Mouse (Mus musculus) regulatory T cell (primary cell): ENCODE results near the gene Ndufaf7.

Source experiments
- in situ Hi-C: fragments of 300-600 bp; cut with MboI, MseI; formaldehyde crosslinking; loops from one replicate; pipeline ENCODE4 v1.15.1; 2025; ENCODE audit warnings: high pct_unique_total_duplicates

Gene Ndufaf7

DNA sequence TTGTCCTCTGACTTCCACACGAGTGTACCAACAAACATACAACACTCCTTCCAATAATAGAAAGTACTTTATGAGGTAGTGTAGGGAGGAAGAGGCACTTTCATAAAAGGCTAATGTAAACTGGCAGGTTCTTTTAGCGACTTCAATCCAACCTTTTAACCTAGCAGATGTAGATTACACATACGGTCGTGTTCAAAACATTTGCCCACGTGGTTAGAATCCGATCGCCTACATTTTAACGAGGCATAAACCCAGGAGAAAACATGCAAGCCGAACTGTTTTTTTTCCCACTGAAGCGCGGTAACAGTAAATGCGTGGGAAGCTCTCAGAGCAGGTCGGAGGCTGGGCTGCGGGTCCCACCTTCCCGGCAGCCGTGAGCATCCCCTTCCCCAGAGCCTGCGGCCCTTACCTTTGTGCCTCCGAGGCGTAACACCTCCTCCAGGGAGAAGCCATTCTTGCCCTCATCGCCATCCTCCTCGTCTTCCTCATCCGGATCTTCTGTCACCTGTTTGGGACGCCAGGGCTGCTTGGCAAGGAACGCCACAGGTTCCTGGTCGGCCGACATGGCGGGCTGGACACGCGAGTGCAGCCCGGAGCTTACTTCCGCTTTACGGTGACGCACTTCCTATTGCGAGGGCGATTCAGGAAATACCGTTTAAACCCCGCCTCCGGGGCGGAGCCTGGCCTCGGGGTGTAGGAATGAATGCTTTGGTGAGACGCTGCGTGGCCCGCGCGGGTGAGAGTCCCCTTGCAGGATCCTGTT is at the start of gene Ndufaf7, which contains the start of gene Cebpz:
TSS of gene Ndufaf7 (plus strand) at position 671 of the 763 bp plus-strand sequence.
TSS of gene Cebpz (minus strand) at position 601 of the 763 bp plus-strand sequence.
- in situ Hi-C loops, result no loop called here

DNA sequence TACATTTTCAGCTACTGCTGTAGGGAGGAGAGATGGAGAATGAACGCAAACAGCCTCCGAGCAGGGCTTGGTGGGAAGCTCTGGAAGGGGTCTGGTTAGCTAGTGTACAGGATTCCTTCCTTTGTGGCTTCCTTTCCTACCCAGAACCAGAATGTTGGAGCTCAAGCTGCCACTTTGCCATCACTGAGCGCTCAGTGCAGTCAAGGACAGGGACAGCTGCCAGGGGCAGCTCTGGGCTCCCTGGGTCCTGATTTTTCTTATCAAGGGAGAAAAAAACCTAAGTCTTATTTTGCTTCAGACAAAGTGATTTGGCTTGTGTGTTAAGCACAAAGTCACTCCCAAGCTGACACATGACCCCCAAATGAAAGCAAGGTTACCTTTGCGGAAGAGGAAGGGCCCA is 48.4 kb upstream of the Ndufaf7 start:
- in situ Hi-C loops, result no loop called here

GRCm38 (mm10) chr17:78889184-78889583 is 47.8 kb upstream of the Ndufaf7 start:
- in situ Hi-C loops, result no loop called here

DNA sequence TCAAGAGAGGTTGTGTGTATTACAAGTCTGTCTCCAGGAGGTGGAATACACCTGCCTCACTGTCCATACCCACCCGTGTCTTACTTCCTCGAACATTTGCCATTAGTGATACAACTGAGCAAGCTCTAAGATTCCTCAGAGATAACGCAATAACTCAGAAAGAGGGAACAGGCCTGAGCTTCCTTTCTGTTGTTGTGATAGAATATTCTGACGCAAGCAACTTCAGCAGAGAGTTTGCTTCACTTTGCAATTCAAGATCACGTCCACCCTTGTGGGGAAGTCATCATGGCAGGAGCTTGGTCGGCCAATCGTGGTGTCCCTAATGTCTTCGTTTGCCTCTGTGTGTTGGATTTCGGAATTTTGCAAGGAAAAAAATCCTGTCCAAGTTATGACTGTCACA is 45.9 kb upstream of the Ndufaf7 start:
- in situ Hi-C loops, result no loop called here

- in situ Hi-C loops, result no loop called here
These were observed 41.9 kb upstream of the Ndufaf7 start for GRCm38 (mm10) chr17:78894991-78895390.

DNA sequence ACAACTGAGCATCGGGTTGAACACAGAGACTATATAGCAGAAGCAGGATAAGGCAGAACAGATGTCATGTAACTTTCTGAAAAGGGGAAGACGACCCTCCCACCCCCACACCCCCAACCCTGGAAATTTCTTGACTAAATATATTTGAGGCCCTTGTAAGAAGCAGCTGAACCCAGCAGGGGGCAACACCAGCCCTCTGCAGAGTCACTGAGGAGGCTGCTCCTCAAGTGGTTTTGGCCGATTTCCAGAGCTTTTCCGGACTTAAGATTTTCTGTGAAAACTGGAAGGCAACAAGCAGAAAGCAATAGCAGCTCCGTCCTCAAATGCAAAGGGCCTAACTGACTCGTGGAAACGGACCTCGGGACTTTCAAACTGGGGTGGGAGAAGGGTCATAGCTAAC is 41.5 kb upstream of the Ndufaf7 start:
- in situ Hi-C loops, result no loop called here

DNA sequence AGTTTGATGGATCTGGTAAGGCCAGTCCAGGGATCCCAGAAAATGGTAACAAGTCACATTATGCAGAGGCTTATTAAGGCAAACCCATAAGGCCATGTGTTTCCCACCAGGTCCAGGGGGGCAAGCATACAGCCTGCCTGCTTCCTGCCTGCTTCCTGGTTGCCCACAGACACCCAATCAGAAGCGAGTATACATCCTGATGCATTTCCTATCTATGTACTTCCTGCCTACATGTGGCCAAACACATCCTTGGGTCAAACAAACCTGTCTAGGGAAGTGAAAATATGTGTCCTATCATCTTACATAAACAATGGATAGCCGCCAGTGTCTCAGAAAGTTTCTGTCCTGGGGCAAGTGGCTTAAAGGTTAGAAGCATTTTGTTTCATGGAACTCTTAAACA is 33.8 kb upstream of the Ndufaf7 start:
- in situ Hi-C loops, result no loop called here

DNA sequence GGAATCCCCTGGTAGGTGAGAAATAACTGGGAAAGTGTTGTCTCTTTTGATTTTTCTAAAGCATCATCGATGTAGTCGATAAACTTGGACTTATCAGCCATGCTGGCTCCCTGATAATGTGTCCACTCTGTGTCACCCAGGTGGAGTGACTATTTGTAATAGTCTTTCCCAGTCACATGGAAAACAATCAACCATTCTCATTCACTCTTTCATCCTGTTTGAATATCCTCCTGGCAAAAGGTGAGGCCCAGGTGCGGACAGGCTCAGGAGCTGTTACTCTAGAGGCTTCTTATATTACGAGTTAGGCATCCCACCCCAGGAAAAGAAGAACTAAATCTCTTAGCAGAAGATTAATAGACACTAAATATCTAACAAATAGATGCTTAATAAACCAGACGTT is 30.0 kb upstream of the Ndufaf7 start, which contains the start of gene Sult6b1:
TSS of gene Sult6b1 (minus strand) at position 101 of the 400 bp plus-strand sequence.
- in situ Hi-C loops, result no loop called here

DNA sequence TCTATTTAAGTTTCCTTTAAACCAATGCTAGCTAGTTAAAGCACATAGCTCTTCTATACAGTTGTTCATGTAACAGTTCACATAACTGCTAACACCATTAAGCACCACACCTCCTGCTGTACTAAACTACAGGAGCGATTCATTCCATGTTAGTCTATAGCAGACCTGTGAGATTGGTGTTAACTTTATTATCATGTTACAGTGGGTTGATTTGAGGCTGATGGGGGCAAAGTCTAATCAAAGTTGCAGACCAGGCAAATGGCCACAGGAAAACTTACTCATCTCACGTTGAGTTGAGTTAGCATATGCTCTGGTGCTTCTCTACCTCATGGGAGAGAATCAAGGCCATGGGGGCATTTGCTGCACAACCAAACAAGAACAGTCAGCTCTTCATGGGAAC is 27.6 kb upstream of the Ndufaf7 start:
- in situ Hi-C loops, result no loop called here

DNA sequence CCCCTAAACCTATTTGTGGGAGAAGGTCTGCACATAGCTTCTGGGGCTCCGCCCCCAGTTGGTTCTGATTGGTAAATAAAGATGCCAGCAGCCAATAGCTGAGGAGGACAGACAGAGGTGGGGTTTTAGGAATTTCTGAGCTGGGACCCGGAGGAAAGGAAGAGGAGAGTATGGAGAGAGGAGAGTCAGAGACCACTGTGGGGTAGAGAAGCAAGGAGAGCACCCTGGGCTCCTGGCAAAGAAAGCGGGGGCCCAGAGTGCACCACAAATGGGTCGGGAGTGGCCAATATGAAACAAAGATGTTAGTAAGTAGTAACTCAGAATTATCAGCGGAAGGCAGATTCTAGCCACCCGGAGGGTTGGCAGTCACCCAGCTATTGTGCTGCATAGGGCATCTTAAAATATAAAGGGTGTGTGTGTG is 24.1 kb upstream of the Ndufaf7 start:
- in situ Hi-C loops, result loop anchor here (10.0 kb wide), 1 partner anchor 442 kb away; the partner anchor contains the start of gene Cdc42ep3

GRCm38 (mm10) chr17:78913921-78914320 is 23.0 kb upstream of the Ndufaf7 start:
- in situ Hi-C loops, result loop anchor here (10.0 kb wide), 1 partner anchor 441 kb away; the partner anchor contains the start of gene Cdc42ep3

GRCm38 (mm10) chr17:78915772-78916171 is 21.2 kb upstream of the Ndufaf7 start:
- in situ Hi-C loops, result loop anchor here (10.0 kb wide), 1 partner anchor 439 kb away; the partner anchor contains the start of gene Cdc42ep3

DNA sequence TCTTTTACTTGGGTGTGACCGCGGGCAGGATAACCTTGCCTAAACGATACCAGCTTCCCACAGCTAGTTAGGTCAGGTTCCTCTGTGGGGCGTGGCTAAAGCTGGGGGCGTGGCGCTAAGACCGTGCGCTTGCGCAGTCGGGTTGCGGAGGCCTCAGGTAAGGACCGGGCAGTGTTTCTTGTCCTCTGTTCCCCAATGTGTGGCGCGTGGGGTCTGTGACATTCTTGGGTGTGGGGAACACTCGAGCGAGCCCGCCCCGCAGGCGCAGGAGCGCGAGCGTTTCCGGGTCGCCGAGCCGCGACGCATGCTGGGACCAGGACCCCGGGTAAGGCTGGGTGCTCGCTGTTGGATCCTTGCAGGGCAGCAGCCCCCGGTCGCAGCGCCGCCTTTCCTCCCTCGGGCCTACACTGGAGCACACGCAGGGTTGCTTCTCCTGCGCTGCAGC is 20.5 kb upstream of the Ndufaf7 start, which contains the start of gene Cebpzos:
TSS of gene Cebpzos (plus strand) at position 132 of the 445 bp plus-strand sequence.
- in situ Hi-C loops, result loop anchor here (10.0 kb wide), 1 partner anchor 438 kb away; the partner anchor contains the start of gene Cdc42ep3

GRCm38 (mm10) chr17:78916899-78917298 is 20.0 kb upstream of the Ndufaf7 start:
- in situ Hi-C loops, result loop anchor here (10.0 kb wide), 1 partner anchor 438 kb away; the partner anchor contains the start of gene Cdc42ep3

- in situ Hi-C loops, result loop anchor here (10.0 kb wide), 1 partner anchor 437 kb away; the partner anchor contains the start of gene Cdc42ep3
These were observed 19.2 kb upstream of the Ndufaf7 start for GRCm38 (mm10) chr17:78917696-78918095.

DNA sequence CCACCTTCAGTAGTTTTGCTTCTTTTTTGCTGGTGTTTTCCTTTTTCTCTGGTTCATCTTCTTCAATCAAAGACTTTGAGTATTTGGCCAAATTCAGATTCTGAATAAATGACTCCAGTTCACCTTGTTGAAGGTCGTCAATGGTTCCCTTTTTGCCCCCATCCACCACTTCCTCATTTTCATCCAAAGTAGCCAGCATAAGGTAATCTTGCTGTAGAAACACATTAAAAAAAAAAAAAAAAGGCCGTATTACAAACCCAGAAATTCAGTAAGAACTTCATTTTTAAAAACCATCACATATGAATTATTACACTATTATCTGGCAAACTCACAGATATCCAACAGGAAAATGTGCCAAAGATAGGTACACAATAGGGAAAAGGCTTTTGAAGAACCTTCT is 1.1 kb upstream of the Ndufaf7 start:
- in situ Hi-C loops, result no loop called here

GRCm38 (mm10) chr17:78937229-78937853 is 405 bp downstream of the Ndufaf7 start:
- in situ Hi-C loops, result no loop called here

- in situ Hi-C loops, result no loop called here
These were observed 2.0 kb downstream of the Ndufaf7 start for GRCm38 (mm10) chr17:78938927-78939326.

- in situ Hi-C loops, result no loop called here
These were observed 5.6 kb downstream of the Ndufaf7 start for GRCm38 (mm10) chr17:78942579-78942978.

DNA sequence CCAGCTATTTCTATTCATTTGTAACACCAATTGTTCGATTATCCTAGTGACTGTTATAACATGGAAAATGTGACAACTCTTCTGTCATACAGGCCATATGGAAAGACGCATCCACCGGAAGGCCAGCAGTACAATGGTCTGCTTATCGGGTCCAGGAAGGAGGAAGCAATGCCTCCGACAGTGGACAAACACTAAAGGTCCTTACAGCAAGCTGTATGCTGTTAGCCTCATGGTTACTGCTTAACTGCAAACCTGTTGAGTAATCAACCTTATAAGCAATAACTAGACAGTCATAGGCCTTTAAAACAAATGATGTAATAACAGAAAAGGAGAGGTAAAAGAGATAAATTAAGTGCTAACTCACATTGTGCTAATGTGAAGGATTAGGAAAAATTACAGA is 14.3 kb downstream of the Ndufaf7 start:
- in situ Hi-C loops, result no loop called here

GRCm38 (mm10) chr17:78952070-78952469 is 15.1 kb downstream of the Ndufaf7 start:
- in situ Hi-C loops, result no loop called here

DNA sequence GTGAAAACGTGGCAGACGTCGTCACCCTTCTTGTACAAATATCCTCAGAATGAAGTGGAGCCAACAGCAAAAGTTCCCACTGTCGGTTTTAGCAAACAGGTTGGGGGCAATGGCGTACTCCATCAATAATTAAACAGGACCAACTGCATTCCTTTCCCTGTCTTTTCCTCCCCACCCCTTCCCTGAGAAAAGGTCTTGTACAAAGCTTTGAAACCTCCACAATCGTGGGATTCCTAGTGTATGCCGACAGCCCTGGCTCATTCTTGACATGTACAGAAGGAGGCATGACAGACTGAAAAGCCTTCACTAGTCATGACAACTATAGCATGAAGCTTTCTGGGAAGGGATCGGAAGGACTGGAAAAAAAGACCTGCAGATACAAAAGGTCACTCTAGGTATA is 16.3 kb downstream of the Ndufaf7 start:
- in situ Hi-C loops, result no loop called here
